Comparison of ENCODE assay signal across 8 mouse cellular contexts in the genomic region with DNA sequence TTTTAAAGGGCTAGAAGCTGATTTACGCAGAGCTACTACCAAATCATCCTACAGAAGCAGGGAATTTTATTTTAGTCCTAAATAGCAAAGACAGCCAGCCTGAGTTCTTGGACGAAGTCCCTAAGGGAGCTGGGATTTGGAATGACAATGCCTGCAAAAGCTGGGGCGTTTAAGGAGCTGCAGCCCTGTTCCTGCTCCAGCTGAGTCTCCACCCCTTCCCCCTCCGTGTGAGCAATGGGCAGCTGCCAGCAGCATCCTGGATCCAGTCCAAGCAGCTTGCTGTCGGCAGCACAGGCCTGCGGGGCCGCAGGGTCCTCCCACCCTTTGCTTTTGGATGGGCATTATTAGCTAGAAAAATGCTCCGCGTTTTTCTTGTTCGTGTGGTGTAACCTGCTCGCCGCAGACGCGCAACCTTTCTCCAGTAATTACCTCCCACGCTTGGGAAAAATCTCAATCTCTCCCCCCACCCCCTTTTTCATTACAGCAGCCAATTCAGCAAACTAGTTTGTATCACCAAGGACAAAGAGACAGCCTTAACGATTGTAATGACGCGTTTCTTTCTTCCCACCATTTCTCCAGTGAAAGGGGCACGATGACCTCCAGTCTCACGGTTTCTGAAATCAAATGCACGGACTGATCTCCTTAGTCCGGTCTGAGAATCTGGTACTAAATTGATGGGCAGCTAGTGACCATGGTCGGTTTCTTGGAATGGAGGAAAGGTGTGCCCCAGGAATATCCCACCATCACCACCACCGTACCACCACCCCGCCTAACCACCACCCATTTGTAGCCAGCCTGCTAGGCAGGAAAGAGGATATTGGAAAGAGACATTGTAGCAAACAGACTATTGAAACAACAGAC.
A peak's percentile ranks its signal among the peaks of the same experiment; 100 is the strongest.
DNase-seq lines count a peak whose midpoint lies in the region; ATAC-seq lines count a peak whose summit lies in the region.

No protein-coding gene starts in this region.

- peak overlapping the region; percentile 65 for H3K4me2 ChIP-seq in heart, embryonic 13.5 days
- H3K4me2 ChIP-seq in kidney, embryonic 16.5 days (replicated peaks; ENCODE audit: low read depth, low read length) = peak overlapping the region; percentile 54
- peak overlapping the region; percentile 47 for H3K4me2 ChIP-seq in limb, embryonic 15.5 days
- H3K4me2 ChIP-seq in midbrain, embryonic 15.5 days = peak overlapping the region; percentile 46

- H3K4me1 ChIP-seq in forebrain, embryonic 10.5 days = peaks cover 22% of the 10 kb centered on the region
- peaks cover 12% of the 10 kb centered on the region for H3K4me1 ChIP-seq in heart, embryonic 13.5 days
- H3K4me1 ChIP-seq in kidney, embryonic 16.5 days (ENCODE audit: insufficient read depth, low read length) = no peaks in the 10 kb centered on the region
- 0 out of 2 replicates have a peak, but pooled peaks cover 2% of the 10 kb centered on the region for H3K4me1 ChIP-seq in limb, embryonic 15.5 days
- no peaks in the 10 kb centered on the region for H3K4me1 ChIP-seq in midbrain, embryonic 15.5 days

- H3K4me3 ChIP-seq in forebrain, embryonic 10.5 days = peak overlapping the region; percentile 41
- H3K4me3 ChIP-seq in heart, embryonic 13.5 days = peak overlapping the region; percentile 45
- peak overlapping the region; percentile 33 for H3K4me3 ChIP-seq in kidney, embryonic 16.5 days (ENCODE audit: low read length)
- H3K4me3 ChIP-seq in limb, embryonic 15.5 days = peak overlapping the region; percentile 32
- H3K4me3 ChIP-seq in midbrain, embryonic 15.5 days = peak overlapping the region; percentile 24

- peak; percentile 46; the same call in 1 of the 2 replicates for ATAC-seq in heart, embryonic 13.5 days (ENCODE audit: extremely low read depth, insufficient number of reproducible peaks, low FRiP score, low TSS enrichment)
- peak; percentile 91 for ATAC-seq in kidney, embryonic 16.5 days (ENCODE audit: low FRiP score, low TSS enrichment)
- peak; percentile 81; the same call in 1 of the 2 replicates for ATAC-seq in limb, embryonic 15.5 days (ENCODE audit: insufficient number of reproducible peaks, low FRiP score, low TSS enrichment, low read depth)
- peak; percentile 95 for ATAC-seq in midbrain, embryonic 15.5 days (replicated peaks)

- DNase-seq in 416B (ENCODE audit: low read depth) = peak; percentile 72
- DNase-seq in brain, adult 2 months (ENCODE audit: low read depth, low spot score) = peak; percentile 96
- DNase-seq in forebrain, embryonic 10.5 days (ENCODE audit: extremely low spot score, low spot score) = peak; percentile 73
- DNase-seq in splenic B cell, adult 2 months (ENCODE audit: low read depth, low spot score) = peak; percentile 5

- peak overlapping the region; percentile 70 for H3K9ac ChIP-seq in heart, embryonic 13.5 days
- peak overlapping the region; percentile 60 for H3K9ac ChIP-seq in kidney, embryonic 16.5 days (replicated peaks; ENCODE audit: low read length)
- no peak overlapping the region for H3K9ac ChIP-seq in limb, embryonic 15.5 days
- peak overlapping the region; percentile 20; the same call in 1 of the 2 replicates for H3K9ac ChIP-seq in midbrain, embryonic 15.5 days

- no peaks in the 10 kb centered on the region for H3K27me3 ChIP-seq in forebrain, embryonic 10.5 days (ENCODE audit: poor library complexity, severe bottlenecking)
- H3K27me3 ChIP-seq in heart, embryonic 13.5 days (replicated peaks) = no peaks in the 10 kb centered on the region
- peaks cover 2% of the 10 kb centered on the region; the same call in 1 of the 2 replicates for H3K27me3 ChIP-seq in kidney, embryonic 16.5 days (ENCODE audit: insufficient read depth, low read length)
- H3K27me3 ChIP-seq in limb, embryonic 15.5 days = no peaks in the 10 kb centered on the region
- no peaks in the 10 kb centered on the region for H3K27me3 ChIP-seq in midbrain, embryonic 15.5 days (replicated peaks)
- no peaks in the 10 kb centered on the region for H3K27me3 ChIP-seq in splenic B cell, adult 2 months (ENCODE audit: control insufficient read depth, insufficient read depth, low read length, poor library complexity, severe bottlenecking)

- peak overlapping the region; percentile 90 for H3K27ac ChIP-seq in forebrain, embryonic 10.5 days
- peak overlapping the region; percentile 89 for H3K27ac ChIP-seq in heart, embryonic 13.5 days (replicated peaks)
- peak overlapping the region; percentile 89 for H3K27ac ChIP-seq in kidney, embryonic 16.5 days (ENCODE audit: low read length)
- peak overlapping the region; percentile 85 for H3K27ac ChIP-seq in limb, embryonic 15.5 days
- peak overlapping the region; percentile 93 for H3K27ac ChIP-seq in midbrain, embryonic 15.5 days

- 22% methylated on average over 25 of the region's 25 CpGs for WGBS in forebrain, embryonic 10.5 days
- WGBS in heart, embryonic 13.5 days = 15% methylated on average over 25 of the region's 25 CpGs
- WGBS in kidney, embryonic 16.5 days = 27% methylated on average over 25 of the region's 25 CpGs
- 20% methylated on average over 25 of the region's 25 CpGs for WGBS in limb, embryonic 15.5 days
- 21% methylated on average over 25 of the region's 25 CpGs for WGBS in midbrain, embryonic 15.5 days

- H3K9me3 ChIP-seq in forebrain, embryonic 10.5 days = no peaks in the 10 kb centered on the region
- H3K9me3 ChIP-seq in heart, embryonic 13.5 days = no peaks in the 10 kb centered on the region
- H3K9me3 ChIP-seq in kidney, embryonic 16.5 days (ENCODE audit: low read length) = no peaks in the 10 kb centered on the region
- no peaks in the 10 kb centered on the region for H3K9me3 ChIP-seq in limb, embryonic 15.5 days
- H3K9me3 ChIP-seq in midbrain, embryonic 15.5 days = no peaks in the 10 kb centered on the region

- no peaks in the 10 kb centered on the region for H3K36me3 ChIP-seq in forebrain, embryonic 10.5 days (replicated peaks)
- no peaks in the 10 kb centered on the region for H3K36me3 ChIP-seq in heart, embryonic 13.5 days
- H3K36me3 ChIP-seq in kidney, embryonic 16.5 days (ENCODE audit: insufficient read depth, low read length) = no peaks in the 10 kb centered on the region
- H3K36me3 ChIP-seq in limb, embryonic 15.5 days = no peaks in the 10 kb centered on the region
- H3K36me3 ChIP-seq in midbrain, embryonic 15.5 days (replicated peaks) = no peaks in the 10 kb centered on the region
- no peaks in the 10 kb centered on the region for H3K36me3 ChIP-seq in splenic B cell, adult 2 months (ENCODE audit: control insufficient read depth, insufficient read depth, low read length, poor library complexity, severe bottlenecking)

Comparison
In these comparisons a context has a peak if more than half of its experiments do, and no peak if none do; other contexts are left out.
1. Peak in every context shown above with its lines: DNase-seq, ATAC-seq, H3K4me3 ChIP-seq and H3K27ac ChIP-seq.
2. DNase-seq: peak in every context shown above with its lines; median percentile 96 in brain, adult 2 months; 73 in forebrain, embryonic 10.5 days; 72 in 416B; 5 in splenic B cell, adult 2 months.